Mouse (Mus musculus) stomach, postnatal 0 days (tissue): ENCODE measurements at regions not wholly inside any gene's neighbourhood (a gene's known extent, or its start where the extent isn't known, plus 50 kb on each side); places are given as distances from the start of the nearest gene placed in this dataset.

Experiments
- CTCF ChIP-seq: IDR thresholded peaks from 2 replicates; pipeline ENCODE4 v1.5.1; 2016; ENCODE audit warnings: antibody characterized with exemption, low read depth, mild to moderate bottlenecking, moderate library complexity
- EP300 ChIP-seq: optimal IDR thresholded peaks from 2 replicates; pipeline ENCODE3; 2016; ENCODE audit warnings: antibody characterized with exemption

DNA sequence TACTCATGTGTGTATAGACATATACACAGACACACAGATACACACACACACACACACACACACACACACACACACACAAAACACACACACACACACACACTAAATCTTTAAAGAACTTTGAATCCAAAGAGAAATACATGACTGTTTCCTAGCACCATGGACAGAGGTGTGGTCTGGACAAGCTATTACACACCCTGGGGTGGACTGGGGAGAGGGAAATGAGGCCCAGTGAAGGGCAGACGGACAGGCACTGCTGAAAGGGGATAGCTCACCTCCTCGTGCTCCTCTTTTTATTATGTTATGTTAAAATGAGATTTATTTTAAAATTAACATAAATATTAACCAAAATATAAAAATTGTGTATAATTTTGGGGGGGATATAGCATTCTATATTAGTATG is 265.8 kb upstream of the Ddx18 start:
- no peak for TF ChIP-seq CTCF
- no peak for TF ChIP-seq EP300
